Mouse (Mus musculus) olfactory bulb, adult 2 months (tissue): Measurements from ENCODE around the gene Sec14l1.

Experiments used
- CTCF ChIP-seq: fragments of 200-500 bp; IDR thresholded peaks from 2 replicates; pipeline ENCODE4 v1.5.1; 2012; ENCODE audit warnings: low read depth, mild to moderate bottlenecking, low read length, moderate library complexity; ENCODE audit not compliant: insufficient read depth
- POLR2A ChIP-seq: fragments of 200-500 bp; IDR thresholded peaks from 2 replicates; pipeline ENCODE4 v1.6.1; 2012; ENCODE audit warnings: mild to moderate bottlenecking, low read depth, low read length, moderate library complexity; ENCODE audit not compliant: insufficient read depth

GRCm38 (mm10) chr11:117134776-117135387, 19.9 kb downstream of the Sec14l1 start:
- TF ChIP-seq POLR2A, result no peak
- TF ChIP-seq CTCF, result no peak
